Mouse (Mus musculus) intestine, embryonic 16.5 days (tissue): ENCODE results near the gene Arpp19. TPM values are rescaled to one million over a fixed set of nuclear protein-coding genes. Genes with fewer than 3 reads are reported as not detected.

Experiments
- ATAC-seq: fragments of 200-750 bp; cut with Nextera tagmentation; 2 replicates; pipeline ENCODE4 v1.8.0; 2017; ENCODE audit warnings: moderate TSS enrichment, moderate library complexity
- H3K27ac ChIP-seq: fragments of 300-500 bp; sonication (generic); 2 replicates; pipeline ENCODE4 v1.5.1; 2014; ENCODE audit warnings: mild to moderate bottlenecking, low read length
- H3K27me3 ChIP-seq: fragments of 300-500 bp; sonication (generic); replicated peaks from 2 replicates; pipeline ENCODE4 v1.6.1; 2014; ENCODE audit warnings: low read length, control low read depth, mixed read lengths; ENCODE audit not compliant: control insufficient read depth, insufficient read depth
- H3K36me3 ChIP-seq: fragments of 300-500 bp; sonication (generic); 2 replicates; pipeline ENCODE4 v1.6.1; 2014; ENCODE audit warnings: low read length, control low read depth; ENCODE audit not compliant: control insufficient read depth, insufficient read depth
- H3K4me1 ChIP-seq: fragments of 300-500 bp; sonication (generic); 2 replicates; pipeline ENCODE4 v1.6.1; 2014; ENCODE audit warnings: low read length, control low read depth, mixed read lengths; ENCODE audit not compliant: control insufficient read depth, insufficient read depth
- H3K4me2 ChIP-seq: fragments of 300-500 bp; sonication (generic); 2 replicates; pipeline ENCODE4 v1.6.1; 2014; ENCODE audit warnings: low read depth, low read length, control low read depth
- H3K4me3 ChIP-seq: fragments of 300-500 bp; sonication (generic); 2 replicates; pipeline ENCODE4 v1.5.1; 2014; ENCODE audit warnings: mild to moderate bottlenecking, low read length
- H3K9ac ChIP-seq: fragments of 300-500 bp; sonication (generic); 2 replicates; pipeline ENCODE4 v1.6.1; 2014; ENCODE audit warnings: low read depth, low read length
- H3K9me3 ChIP-seq: fragments of 300-500 bp; sonication (generic); 2 replicates; pipeline ENCODE4 v1.6.1; 2016; ENCODE audit warnings: low read length, control low read depth; ENCODE audit not compliant: control insufficient read depth
- WGBS: fragments of 180-500 bp; shearing (Covaris S2); extraction: QIAGEN DNeasy Blood & Tissue Kit; methylation state at CpG from one replicate; pipeline ENCODE4 v1.1.7; 2014; 5-methylcytosine and 5-hydroxymethylcytosine counted together
- polyA plus RNA-seq: library from polyadenylated mRNA; unstranded; fragments of >200 nt; fragmentation: Nextera tagmentation; extraction: Ambion mirVana; gene quantifications from 2 replicates; pipeline ENCODE4 v1.2.1, GENCODE M21; 2015

The Arpp19 gene
- polyA plus RNA-seq, 1 experiment from 2014 or later = 264 TPM

DNA sequence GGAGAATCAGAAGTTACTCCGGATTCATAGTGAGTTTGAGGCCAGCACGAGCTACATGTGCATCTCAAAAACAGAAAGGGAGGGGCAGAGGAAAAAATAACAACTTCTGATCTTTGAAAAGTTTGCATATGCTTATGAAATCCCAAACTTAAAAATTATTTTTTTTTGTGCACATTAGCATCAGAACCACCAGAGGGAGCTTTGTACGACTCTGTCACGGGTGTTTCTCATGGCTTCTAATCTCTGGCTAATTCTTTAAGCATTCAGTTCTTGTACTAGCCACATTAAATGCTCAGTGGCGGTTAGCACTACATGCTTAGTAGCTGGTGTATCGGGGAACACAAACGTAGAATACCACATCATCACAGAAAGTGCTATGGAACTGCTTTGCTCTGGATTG lies 4.3 kb upstream of the Arpp19 start:
- H3K27ac ChIP-seq = no peak overlapping the region
- H3K4me2 ChIP-seq = no peak overlapping the region
- no peaks in the 10 kb centered on the region for H3K9me3 ChIP-seq
- H3K4me1 ChIP-seq = peaks cover 7% of the 10 kb centered on the region
- H3K9ac ChIP-seq = no peak overlapping the region
- H3K27me3 ChIP-seq = no peaks in the 10 kb centered on the region
- H3K4me3 ChIP-seq = no peak overlapping the region
- ATAC-seq = no peak
- 58% methylated on average over 7 of the region's 7 CpGs for WGBS
- H3K36me3 ChIP-seq = no peaks in the 10 kb centered on the region

DNA sequence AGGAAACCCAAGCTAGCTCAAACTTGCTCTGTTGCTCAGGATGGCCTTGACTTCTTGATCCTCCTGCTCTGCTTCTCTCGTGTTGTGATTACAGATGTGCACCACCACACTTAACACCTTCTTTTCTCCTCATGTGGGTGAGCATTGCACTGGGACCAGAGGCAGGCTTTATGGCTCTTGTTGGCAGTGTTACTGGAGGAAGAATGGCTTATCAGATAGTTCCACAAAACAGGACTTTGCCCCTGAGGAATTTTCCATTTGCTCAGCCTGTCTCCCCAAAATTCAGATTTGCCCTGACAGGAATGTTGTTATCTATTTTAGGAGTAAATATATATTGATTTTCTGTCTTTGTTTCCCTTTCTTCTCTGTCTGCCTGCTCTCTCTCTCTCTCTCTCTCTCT lies 2.7 kb upstream of the Arpp19 start:
- H3K4me2 ChIP-seq = no peak overlapping the region
- no peak for ATAC-seq
- no peak overlapping the region for H3K9ac ChIP-seq
- no peaks in the 10 kb centered on the region for H3K9me3 ChIP-seq
- no peak overlapping the region for H3K27ac ChIP-seq
- 40% methylated on average over 1 of the region's 1 CpGs for WGBS
- H3K27me3 ChIP-seq = no peaks in the 10 kb centered on the region
- H3K4me1 ChIP-seq = peaks cover 15% of the 10 kb centered on the region
- H3K4me3 ChIP-seq = no peak overlapping the region
- H3K36me3 ChIP-seq = no peaks in the 10 kb centered on the region

DNA sequence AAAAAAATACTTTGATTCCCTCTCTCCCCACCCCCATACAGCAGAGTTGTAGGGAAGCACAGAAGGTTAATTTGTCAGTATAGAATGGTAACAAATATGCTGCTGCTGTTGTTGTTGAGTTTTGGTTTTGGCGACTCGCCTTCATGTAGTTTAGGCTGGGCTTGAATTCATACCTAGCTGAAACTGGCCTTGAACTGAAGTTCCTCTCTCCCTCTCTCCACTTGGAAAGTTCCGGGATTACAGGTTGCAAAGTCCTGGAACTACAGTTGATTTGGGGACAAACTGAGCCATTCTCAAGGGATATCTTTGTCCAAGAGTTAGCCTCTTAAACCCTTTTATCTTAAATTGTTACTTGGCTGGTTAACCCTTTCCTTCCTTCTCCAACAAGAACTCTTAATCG lies 1.5 kb upstream of the Arpp19 start:
- WGBS = 74% methylated on average over 4 of the region's 4 CpGs
- Histone ChIP-seq H3K4me2 (no peak overlapping the region), H3K36me3 (no peaks in the 10 kb centered on the region), H3K9ac (no peak overlapping the region), H3K9me3 (no peaks in the 10 kb centered on the region), H3K4me1 (peaks cover 15% of the 10 kb centered on the region), H3K27ac (no peak overlapping the region), H3K4me3 (no peak overlapping the region), H3K27me3 (no peaks in the 10 kb centered on the region)
- ATAC-seq = no peak

DNA sequence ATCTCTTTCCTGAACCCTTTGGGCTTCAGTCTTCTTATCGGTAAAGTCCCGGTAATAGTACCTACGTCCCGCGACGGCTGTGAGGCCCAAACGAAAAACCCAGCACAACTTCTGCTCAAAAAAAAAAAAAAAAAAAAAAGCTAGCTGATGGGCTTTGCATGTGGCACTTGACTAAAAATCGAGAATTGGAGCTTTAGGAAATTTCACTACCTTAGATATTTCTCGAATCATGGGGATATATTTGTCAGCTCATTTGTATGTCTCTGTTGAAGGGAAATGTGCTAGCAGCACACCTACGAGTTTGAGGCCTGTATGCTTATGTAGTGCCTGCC lies 909 bp downstream of the Arpp19 start:
- no peak for ATAC-seq
- no peaks in the 10 kb centered on the region for H3K36me3 ChIP-seq
- H3K9ac ChIP-seq = peak overlapping the region; percentile 93
- H3K9me3 ChIP-seq = no peaks in the 10 kb centered on the region
- H3K4me3 ChIP-seq = peak overlapping the region; percentile 87
- H3K4me1 ChIP-seq = peaks cover 14% of the 10 kb centered on the region
- peak overlapping the region; percentile 62 for H3K4me2 ChIP-seq
- under 1% methylated on average over 10 of the region's 10 CpGs for WGBS
- no peaks in the 10 kb centered on the region for H3K27me3 ChIP-seq
- H3K27ac ChIP-seq = peak overlapping the region; percentile 75

DNA sequence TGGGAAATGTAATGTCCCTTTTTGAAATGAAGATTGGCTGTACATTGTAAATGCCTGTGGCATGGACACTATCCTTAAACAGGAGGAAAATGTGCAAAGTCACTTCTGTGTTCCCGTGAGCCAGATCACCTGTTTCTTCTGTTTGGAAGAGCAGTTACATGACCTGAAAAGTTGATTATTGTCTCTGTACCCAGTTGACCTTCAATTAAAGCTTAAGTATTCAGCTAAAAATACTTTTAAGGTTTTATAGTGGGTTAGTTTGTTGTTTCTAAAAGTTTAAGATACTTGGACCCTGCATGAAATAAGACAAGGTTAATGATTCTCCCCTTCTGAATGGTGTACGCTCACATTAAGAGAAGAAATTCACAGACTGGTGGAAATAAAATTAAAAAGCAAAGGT lies 3.2 kb downstream of the Arpp19 start:
- WGBS = 64% methylated on average over 2 of the region's 2 CpGs
- Histone ChIP-seq H3K9ac (no peak overlapping the region), H3K4me2 (no peak overlapping the region), H3K4me3 (no peak overlapping the region), H3K4me1 (peaks cover 11% of the 10 kb centered on the region; the same call in 1 of the 2 replicates), H3K27me3 (no peaks in the 10 kb centered on the region), H3K9me3 (no peaks in the 10 kb centered on the region), H3K36me3 (no peaks in the 10 kb centered on the region), H3K27ac (no peak overlapping the region)
- ATAC-seq = no peak

DNA sequence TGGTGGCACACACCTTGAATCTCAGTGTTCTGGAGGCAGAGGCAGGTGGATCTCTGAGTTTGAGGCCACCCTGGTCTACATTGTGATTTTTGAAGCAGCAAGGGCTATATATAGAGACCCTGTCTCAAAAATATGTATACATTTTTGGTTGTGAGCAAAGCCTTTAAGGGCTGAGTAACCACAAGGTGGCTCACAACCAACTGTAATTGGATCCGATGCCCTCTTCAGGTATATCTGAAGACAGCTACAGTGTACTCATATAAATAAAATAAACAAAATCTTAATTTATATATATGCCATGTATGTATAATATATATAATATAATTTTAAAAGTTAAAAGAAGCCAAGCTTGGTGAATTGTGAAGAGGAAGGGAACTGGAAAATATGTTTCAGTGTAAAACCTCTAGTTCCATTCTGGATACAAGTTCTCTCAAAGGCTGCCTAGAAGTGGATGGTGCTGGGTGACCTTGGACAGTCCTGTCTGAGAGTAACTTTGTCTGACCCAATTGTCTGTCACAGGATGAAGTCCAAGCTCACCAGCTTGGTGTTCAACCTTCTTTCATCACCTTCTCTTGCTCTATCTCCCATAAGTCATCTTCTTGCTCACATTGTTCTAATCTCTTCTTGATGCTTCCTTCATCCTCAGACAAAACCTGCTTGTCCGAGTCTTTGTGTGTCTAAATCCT lies 4.6 kb downstream of the Arpp19 start:
- Histone ChIP-seq H3K9me3 (no peaks in the 10 kb centered on the region), H3K27ac (no peak overlapping the region), H3K4me3 (no peak overlapping the region), H3K4me1 (peaks cover 8% of the 10 kb centered on the region; the same call in 1 of the 2 replicates), H3K4me2 (no peak overlapping the region), H3K9ac (no peak overlapping the region), H3K36me3 (no peaks in the 10 kb centered on the region), H3K27me3 (no peaks in the 10 kb centered on the region)
- ATAC-seq = no peak
- WGBS = 76% methylated on average over 2 of the region's 2 CpGs

DNA sequence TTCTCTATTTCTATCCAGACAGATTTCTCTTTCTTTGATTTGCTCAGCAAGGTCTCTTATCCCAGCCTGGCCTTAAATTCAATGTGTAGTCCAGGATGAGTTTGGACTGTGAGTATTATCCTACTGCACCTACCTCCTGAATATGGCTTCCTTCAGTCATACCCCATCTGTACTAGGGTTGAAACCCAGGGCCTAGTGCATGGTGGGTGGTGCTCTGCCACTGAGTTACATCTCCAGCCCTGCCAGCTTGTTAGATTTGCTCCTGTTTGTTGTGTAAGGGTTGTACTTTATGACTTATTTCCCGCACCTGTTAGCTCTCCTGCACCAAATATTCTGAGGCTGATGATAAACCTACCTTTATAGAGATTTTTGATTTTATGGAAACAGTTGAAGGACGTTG lies 5.8 kb downstream of the Arpp19 start:
- no peak for ATAC-seq
- 85% methylated on average over 2 of the region's 2 CpGs for WGBS

DNA sequence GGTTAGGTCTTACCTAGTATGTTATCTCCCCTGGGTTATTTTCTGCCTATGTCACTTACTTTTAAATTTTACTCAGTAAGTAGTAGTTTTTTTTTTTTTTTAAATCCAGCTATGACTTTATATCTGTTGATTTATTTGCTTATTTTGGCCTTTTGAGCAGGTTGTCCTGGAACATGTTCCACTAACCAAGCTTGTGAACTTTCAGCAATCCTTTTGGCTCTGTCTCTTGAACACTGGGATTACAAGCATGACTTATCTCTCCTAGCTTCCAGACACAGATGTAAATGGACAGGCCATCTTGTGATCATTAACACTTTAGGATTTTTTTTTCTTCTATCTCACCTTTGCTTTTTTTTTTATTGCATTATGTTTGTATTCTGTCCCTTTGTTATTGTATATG lies 9.7 kb downstream of the Arpp19 start:
- no peaks in the 10 kb centered on the region for H3K36me3 ChIP-seq

More for the DNA sequence above, 5.8 kb downstream of the Arpp19 start:
- H3K4me1 ChIP-seq = peaks cover 8% of the 10 kb centered on the region; the same call in 1 of the 2 replicates
- H3K9ac ChIP-seq = no peak overlapping the region
- no peaks in the 10 kb centered on the region for H3K27me3 ChIP-seq
- no peak overlapping the region for H3K27ac ChIP-seq
- no peaks in the 10 kb centered on the region for H3K9me3 ChIP-seq
- no peaks in the 10 kb centered on the region for H3K36me3 ChIP-seq
- H3K4me3 ChIP-seq = no peak overlapping the region
- no peak overlapping the region for H3K4me2 ChIP-seq

DNA sequence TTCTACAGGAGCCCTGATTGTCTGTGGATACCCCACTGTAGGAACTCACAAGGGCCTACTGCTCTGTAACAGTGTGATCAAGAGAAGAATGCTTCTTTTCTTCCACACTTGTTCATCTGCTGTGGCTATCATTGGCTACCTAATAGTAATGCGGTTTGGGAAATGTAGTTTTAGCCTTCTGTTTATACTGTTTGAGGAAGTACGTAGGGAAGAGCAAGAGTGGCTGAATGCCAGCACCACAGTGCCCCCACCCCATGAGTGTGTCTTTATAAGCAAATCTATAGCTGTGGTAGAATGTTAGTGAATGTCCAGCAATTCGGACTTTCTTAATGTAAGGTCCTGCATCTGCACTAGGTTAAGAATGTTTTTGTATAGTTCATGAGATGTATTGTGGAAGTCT lies 11.7 kb downstream of the Arpp19 start:
- no peak for ATAC-seq

More for the DNA sequence above, 9.7 kb downstream of the Arpp19 start:
- peaks cover 8% of the 10 kb centered on the region for H3K4me1 ChIP-seq
- ATAC-seq = no peak
- no peaks in the 10 kb centered on the region for H3K27me3 ChIP-seq
- H3K4me3 ChIP-seq = no peak overlapping the region
- no peak overlapping the region for H3K27ac ChIP-seq
- no peak overlapping the region for H3K4me2 ChIP-seq
- no peaks in the 10 kb centered on the region for H3K9me3 ChIP-seq
- no peak overlapping the region for H3K9ac ChIP-seq

DNA sequence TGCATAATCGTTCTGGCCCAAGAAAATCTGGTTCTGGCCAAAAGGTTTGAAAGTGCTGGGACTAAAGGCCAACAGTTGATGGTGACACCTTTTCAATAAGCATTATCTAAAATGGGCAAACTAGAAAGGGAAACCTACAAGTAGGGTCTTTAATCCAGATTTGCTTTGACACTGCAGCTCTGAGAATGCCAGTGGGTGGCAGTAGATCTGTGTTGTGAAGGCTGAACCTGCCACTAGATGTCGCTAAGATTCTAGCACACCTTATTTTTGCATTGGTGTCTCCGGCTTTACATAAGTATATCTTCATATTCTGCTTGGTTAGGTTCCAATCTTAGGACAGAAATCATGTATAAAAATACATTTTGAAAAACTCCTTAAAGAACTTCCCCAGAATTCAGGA lies 12.6 kb downstream of the Arpp19 start:
- ATAC-seq = peak; percentile 71
- no peak overlapping the region for H3K4me2 ChIP-seq
- H3K4me1 ChIP-seq = peaks cover 8% of the 10 kb centered on the region
- H3K9me3 ChIP-seq = no peaks in the 10 kb centered on the region
- WGBS = 33% methylated on average over 3 of the region's 3 CpGs
- no peak overlapping the region for H3K9ac ChIP-seq
- no peaks in the 10 kb centered on the region for H3K36me3 ChIP-seq
- no peak overlapping the region for H3K4me3 ChIP-seq
- H3K27me3 ChIP-seq = no peaks in the 10 kb centered on the region
- H3K27ac ChIP-seq = no peak overlapping the region

More for the DNA sequence above, 11.7 kb downstream of the Arpp19 start:
- no peak overlapping the region for H3K4me2 ChIP-seq
- peaks cover 8% of the 10 kb centered on the region for H3K4me1 ChIP-seq
- no peaks in the 10 kb centered on the region for H3K9me3 ChIP-seq
- no peak overlapping the region for H3K27ac ChIP-seq
- H3K27me3 ChIP-seq = no peaks in the 10 kb centered on the region
- H3K4me3 ChIP-seq = no peak overlapping the region
- H3K36me3 ChIP-seq = no peaks in the 10 kb centered on the region
- 55% methylated on average over 3 of the region's 3 CpGs for WGBS
- no peak overlapping the region for H3K9ac ChIP-seq
